Mouse (Mus musculus): Measurements from ENCODE around the gene Ssbp3. TPM values are rescaled to one million over a fixed set of nuclear protein-coding genes. Genes with fewer than 3 reads are reported as not detected.
A peak's percentile ranks its signal among the peaks of the same experiment; 100 is the strongest.

Ssbp3 gene
- polyA plus RNA-seq, 1 experiment from 2014 or later, result 90.4 TPM

GRCm38 (mm10) chr4:106953760-106954159, 43.3 kb downstream of the Ssbp3 start:
- H3K27me3 ChIP-seq, result no peaks in the 10 kb centered on the region
- no peak overlapping the region for H3K27ac ChIP-seq
- no peak overlapping the region for H3K4me2 ChIP-seq
- WGBS, result 62% methylated on average over 5 of the region's 5 CpGs
- no peak overlapping the region for H3K4me3 ChIP-seq
- peaks cover 82% of the 10 kb centered on the region for H3K4me1 ChIP-seq
- no peaks in the 10 kb centered on the region for H3K9me3 ChIP-seq
- ATAC-seq (ENCODE audit: borderline replicate concordance, extremely low read depth, low FRiP score, low TSS enrichment), result no peak
- H3K36me3 ChIP-seq, result no peaks in the 10 kb centered on the region
- H3K9ac ChIP-seq, result no peak overlapping the region

- Histone ChIP-seq H3K27me3 (no peaks in the 10 kb centered on the region), H3K4me2 (no peak overlapping the region), H3K36me3 (no peaks in the 10 kb centered on the region), H3K27ac (peak overlapping the region; percentile 61), H3K4me3 (no peak overlapping the region), H3K4me1 (peaks cover 76% of the 10 kb centered on the region), H3K9me3 (no peaks in the 10 kb centered on the region), H3K9ac (no peak overlapping the region)
- ATAC-seq (ENCODE audit: borderline replicate concordance, extremely low read depth, low FRiP score, low TSS enrichment), result peak; percentile 78
- 18% methylated on average over 19 of the region's 19 CpGs for WGBS
Measured at GRCm38 (mm10) chr4:106955729-106956712, 45.5 kb downstream of the Ssbp3 start.

- no peaks in the 10 kb centered on the region for H3K9me3 ChIP-seq
- no peak for ATAC-seq (ENCODE audit: borderline replicate concordance, extremely low read depth, low FRiP score, low TSS enrichment)
- H3K27ac ChIP-seq, result no peak overlapping the region
- no peaks in the 10 kb centered on the region for H3K27me3 ChIP-seq
- no peak overlapping the region for H3K4me2 ChIP-seq
- no peak overlapping the region for H3K9ac ChIP-seq
- peaks cover 78% of the 10 kb centered on the region for H3K4me1 ChIP-seq
- H3K36me3 ChIP-seq, result no peaks in the 10 kb centered on the region
- no peak overlapping the region for H3K4me3 ChIP-seq
- 62% methylated on average over 2 of the region's 2 CpGs for WGBS
Measured at GRCm38 (mm10) chr4:106958117-106958516, 47.6 kb downstream of the Ssbp3 start.

GRCm38 (mm10) chr4:106958561-106958960, 48.1 kb downstream of the Ssbp3 start:
- H3K4me2 ChIP-seq, result no peak overlapping the region
- no peak overlapping the region for H3K4me3 ChIP-seq
- no peaks in the 10 kb centered on the region for H3K36me3 ChIP-seq
- no peaks in the 10 kb centered on the region for H3K9me3 ChIP-seq
- H3K9ac ChIP-seq, result no peak overlapping the region
- WGBS, result 58% methylated on average over 3 of the region's 3 CpGs
- ATAC-seq (ENCODE audit: borderline replicate concordance, extremely low read depth, low FRiP score, low TSS enrichment), result no peak
- peaks cover 73% of the 10 kb centered on the region for H3K4me1 ChIP-seq
- no peak overlapping the region for H3K27ac ChIP-seq
- no peaks in the 10 kb centered on the region for H3K27me3 ChIP-seq

GRCm38 (mm10) chr4:106959506-106960302, 49.2 kb downstream of the Ssbp3 start:
- Histone ChIP-seq H3K27me3 (no peaks in the 10 kb centered on the region), H3K27ac (no peak overlapping the region), H3K36me3 (no peaks in the 10 kb centered on the region), H3K9ac (no peak overlapping the region), H3K9me3 (no peaks in the 10 kb centered on the region), H3K4me1 (peaks cover 71% of the 10 kb centered on the region), H3K4me3 (no peak overlapping the region), H3K4me2 (no peak overlapping the region)
- WGBS, result 48% methylated on average over 12 of the region's 12 CpGs
- ATAC-seq (ENCODE audit: borderline replicate concordance, extremely low read depth, low FRiP score, low TSS enrichment), result no peak

- no peak for ATAC-seq (ENCODE audit: borderline replicate concordance, extremely low read depth, low FRiP score, low TSS enrichment)
- peaks cover 73% of the 10 kb centered on the region for H3K4me1 ChIP-seq
Measured at GRCm38 (mm10) chr4:106960476-106960875, 50.0 kb downstream of the Ssbp3 start.

GRCm38 (mm10) chr4:106961321-106961720, 50.8 kb downstream of the Ssbp3 start:
- Histone ChIP-seq H3K4me1 (peaks cover 64% of the 10 kb centered on the region), H3K27me3 (no peaks in the 10 kb centered on the region), H3K4me2 (no peak overlapping the region), H3K36me3 (no peaks in the 10 kb centered on the region), H3K27ac (no peak overlapping the region), H3K9me3 (no peaks in the 10 kb centered on the region), H3K9ac (no peak overlapping the region), H3K4me3 (no peak overlapping the region)
- no peak for ATAC-seq (ENCODE audit: borderline replicate concordance, extremely low read depth, low FRiP score, low TSS enrichment)
- WGBS, result 73% methylated on average over 1 of the region's 1 CpGs

More at GRCm38 (mm10) chr4:106960476-106960875, 50.0 kb downstream of the Ssbp3 start:
- H3K36me3 ChIP-seq, result no peaks in the 10 kb centered on the region
- H3K27me3 ChIP-seq, result no peaks in the 10 kb centered on the region
- no peak overlapping the region for H3K4me2 ChIP-seq
- H3K9ac ChIP-seq, result no peak overlapping the region
- 87% methylated on average over 2 of the region's 2 CpGs for WGBS
- H3K9me3 ChIP-seq, result no peaks in the 10 kb centered on the region
- no peak overlapping the region for H3K4me3 ChIP-seq
- no peak overlapping the region for H3K27ac ChIP-seq

- H3K4me2 ChIP-seq, result no peak overlapping the region
- WGBS, result 54% methylated on average over 9 of the region's 9 CpGs
- H3K27ac ChIP-seq, result no peak overlapping the region
- no peak overlapping the region for H3K9ac ChIP-seq
- no peaks in the 10 kb centered on the region for H3K27me3 ChIP-seq
- no peaks in the 10 kb centered on the region for H3K36me3 ChIP-seq
- ATAC-seq (ENCODE audit: borderline replicate concordance, extremely low read depth, low FRiP score, low TSS enrichment), result no peak
- H3K9me3 ChIP-seq, result no peaks in the 10 kb centered on the region
- H3K4me1 ChIP-seq, result peaks cover 40% of the 10 kb centered on the region
- H3K4me3 ChIP-seq, result no peak overlapping the region
Measured at GRCm38 (mm10) chr4:106964356-106964755, 53.9 kb downstream of the Ssbp3 start.

GRCm38 (mm10) chr4:106964996-106965395, 54.5 kb downstream of the Ssbp3 start:
- H3K9ac ChIP-seq, result no peak overlapping the region
- H3K36me3 ChIP-seq, result no peaks in the 10 kb centered on the region
- peaks cover 36% of the 10 kb centered on the region for H3K4me1 ChIP-seq
- no peak overlapping the region for H3K4me3 ChIP-seq
- no peak for ATAC-seq (ENCODE audit: borderline replicate concordance, extremely low read depth, low FRiP score, low TSS enrichment)
- WGBS, result 49% methylated on average over 10 of the region's 10 CpGs
- H3K4me2 ChIP-seq, result no peak overlapping the region
- no peaks in the 10 kb centered on the region for H3K9me3 ChIP-seq
- peak overlapping the region; percentile 27; the same call in 1 of the 2 replicates for H3K27ac ChIP-seq
- H3K27me3 ChIP-seq, result no peaks in the 10 kb centered on the region

GRCm38 (mm10) chr4:106966443-106966842, 55.9 kb downstream of the Ssbp3 start:
- no peak overlapping the region for H3K27ac ChIP-seq
- no peak overlapping the region for H3K4me3 ChIP-seq
- H3K4me1 ChIP-seq, result peaks cover 38% of the 10 kb centered on the region
- H3K4me2 ChIP-seq, result no peak overlapping the region
- H3K9me3 ChIP-seq, result no peaks in the 10 kb centered on the region
- no peaks in the 10 kb centered on the region for H3K36me3 ChIP-seq
- no peaks in the 10 kb centered on the region for H3K27me3 ChIP-seq
- ATAC-seq (ENCODE audit: borderline replicate concordance, extremely low read depth, low FRiP score, low TSS enrichment), result no peak
- no peak overlapping the region for H3K9ac ChIP-seq
- 86% methylated on average over 3 of the region's 3 CpGs for WGBS

- H3K4me3 ChIP-seq, result no peak overlapping the region
- no peak overlapping the region for H3K4me2 ChIP-seq
- H3K4me1 ChIP-seq, result peaks cover 25% of the 10 kb centered on the region
- no peaks in the 10 kb centered on the region for H3K27me3 ChIP-seq
- 69% methylated on average over 8 of the region's 8 CpGs for WGBS
- ATAC-seq (ENCODE audit: borderline replicate concordance, extremely low read depth, low FRiP score, low TSS enrichment), result no peak
- no peak overlapping the region for H3K9ac ChIP-seq
- no peak overlapping the region for H3K27ac ChIP-seq
- H3K36me3 ChIP-seq, result no peaks in the 10 kb centered on the region
- H3K9me3 ChIP-seq, result no peaks in the 10 kb centered on the region
Measured at GRCm38 (mm10) chr4:106968910-106969309, 58.4 kb downstream of the Ssbp3 start.

GRCm38 (mm10) chr4:106970786-106971185, 60.3 kb downstream of the Ssbp3 start:
- Histone ChIP-seq H3K9me3 (no peaks in the 10 kb centered on the region), H3K4me2 (no peak overlapping the region), H3K9ac (no peak overlapping the region), H3K27me3 (no peaks in the 10 kb centered on the region), H3K27ac (no peak overlapping the region), H3K4me1 (peaks cover 22% of the 10 kb centered on the region), H3K4me3 (no peak overlapping the region), H3K36me3 (no peaks in the 10 kb centered on the region)
- ATAC-seq (ENCODE audit: borderline replicate concordance, extremely low read depth, low FRiP score, low TSS enrichment), result no peak
- WGBS, result 48% methylated on average over 7 of the region's 7 CpGs
